Mouse (Mus musculus) adrenal gland, adult 2 months (tissue): ENCODE data around the gene Hist1h4d. TPM values are rescaled to one million over a fixed set of nuclear protein-coding genes. Genes with fewer than 3 reads are reported as not detected.
"Not testable (repeated sequence)": the region's sequence is repeated elsewhere in the genome, so short reads cannot be mapped to it uniquely, and the experiment has no call there.

Source experiments
- DNase-seq: peaks from one replicate; pipeline ENCODE4 v3.0.0; 2021
- polyA plus RNA-seq: library from polyadenylated mRNA; depleted of rRNA; stranded (reverse); fragments of >200 nt; gene quantifications from 2 replicates; pipeline ENCODE4 v1.2.3, GENCODE M21; 2012
- total RNA-seq, 2 experiments: library from RNA; stranded (reverse); gene quantifications; 2 replicates each; pipeline ENCODE4 v1.2.3; 2021

Gene Hist1h4d
- total and polyA plus RNA-seq, 3 experiments: 2.6 to 129 (median 118) TPM

DNA sequence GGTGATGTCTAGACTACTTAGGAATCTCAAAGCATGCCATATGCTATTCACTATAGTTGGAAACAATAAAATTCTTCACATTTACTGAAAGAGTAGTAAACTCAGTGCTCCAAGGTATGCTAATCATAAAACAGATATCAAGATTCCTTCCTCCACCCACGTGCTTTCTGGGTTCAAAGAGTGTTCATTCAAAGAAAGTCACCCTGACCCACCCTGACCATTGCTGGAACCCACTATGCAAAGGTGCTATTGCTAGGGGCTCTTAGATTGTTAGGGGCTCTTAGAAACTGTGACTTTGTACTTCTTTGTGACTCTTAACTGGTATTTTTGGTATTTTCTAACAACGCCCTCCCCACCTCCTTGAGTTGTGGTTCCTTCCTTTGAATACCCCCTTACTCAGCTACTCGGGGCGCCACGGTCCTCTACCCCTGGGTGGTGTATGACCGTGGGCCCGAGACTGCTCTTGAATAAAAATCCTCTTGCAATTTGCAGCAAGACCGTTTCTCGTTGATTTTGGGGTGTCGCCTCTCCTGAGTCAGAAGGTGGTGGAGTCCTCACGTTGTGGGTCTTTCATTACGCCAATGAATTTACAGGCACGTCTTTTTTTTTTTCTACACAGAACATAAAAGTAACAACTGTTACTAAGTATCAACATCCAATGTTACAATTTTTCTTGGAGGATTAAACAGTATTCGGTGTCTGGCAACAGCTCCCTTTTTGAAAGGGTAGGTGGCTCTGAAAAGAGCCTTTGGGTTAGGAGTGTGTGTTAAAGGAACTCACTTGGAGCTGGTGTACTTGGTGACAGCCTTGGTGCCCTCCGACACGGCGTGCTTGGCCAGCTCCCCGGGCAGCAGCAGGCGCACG lies 8.1 kb upstream of the Hist1h4d start:
- not testable (repeated sequence) for DNase-seq

- peak; percentile 87 for DNase-seq
These were observed 7.4 kb upstream of the Hist1h4d start, which contains the start of the genes Hist1h2bf and Hist1h2ad for GRCm38 (mm10) chr13:23573898-23574524. Gene Hist1h2bf (minus strand): TSS chr13:23574196. Gene Hist1h2ad (plus strand): TSS chr13:23574381.

GRCm38 (mm10) chr13:23574546-23575170 lies 6.7 kb upstream of the Hist1h4d start:
- DNase-seq: not testable (repeated sequence)

- peak; percentile 57 for DNase-seq
These were observed 6.0 kb upstream of the Hist1h4d start, which contains the start of gene Hist1h3d for GRCm38 (mm10) chr13:23575271-23575851. Gene Hist1h3d (plus strand): TSS chr13:23575763.

DNA sequence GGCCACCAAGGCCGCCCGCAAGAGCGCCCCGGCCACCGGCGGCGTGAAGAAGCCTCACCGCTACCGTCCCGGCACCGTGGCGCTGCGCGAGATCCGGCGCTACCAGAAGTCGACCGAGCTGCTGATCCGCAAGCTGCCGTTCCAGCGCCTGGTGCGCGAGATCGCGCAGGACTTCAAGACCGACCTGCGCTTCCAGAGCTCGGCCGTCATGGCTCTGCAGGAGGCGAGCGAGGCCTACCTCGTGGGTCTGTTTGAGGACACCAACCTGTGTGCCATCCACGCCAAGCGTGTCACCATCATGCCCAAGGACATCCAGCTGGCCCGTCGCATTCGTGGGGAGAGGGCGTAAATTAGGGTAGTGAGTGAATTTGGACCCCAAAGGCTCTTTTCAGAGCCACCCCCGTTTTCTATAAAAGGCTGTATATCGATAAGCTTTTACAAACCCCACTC lies 5.5 kb upstream of the Hist1h4d start:
- DNase-seq: not testable (repeated sequence)

DNA sequence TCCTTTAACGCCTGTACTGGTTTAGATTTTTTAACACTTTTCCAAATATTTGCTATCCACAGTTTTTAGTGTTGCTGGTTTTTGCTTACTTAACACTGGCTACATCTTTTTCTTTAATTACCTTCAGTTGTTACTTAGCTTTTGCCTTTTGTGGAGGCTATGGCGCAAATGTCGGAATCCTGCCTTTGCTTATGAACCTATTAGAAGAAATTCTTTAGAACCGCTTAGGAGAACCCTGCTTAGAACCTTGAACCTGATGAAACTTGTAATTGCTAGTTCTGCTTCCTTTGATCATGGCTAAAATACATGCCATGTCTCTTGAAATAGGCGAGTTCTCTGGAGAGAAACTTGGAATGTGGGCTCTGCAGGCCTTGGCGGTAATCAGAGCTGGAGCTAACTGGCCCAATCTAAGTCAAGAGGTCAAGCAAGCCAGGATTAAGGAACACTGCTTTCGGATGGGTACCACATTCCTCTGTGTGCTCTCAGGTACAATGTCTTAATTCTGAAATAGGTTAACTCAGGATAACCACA lies 5.0 kb upstream of the Hist1h4d start:
- no peak for DNase-seq

GRCm38 (mm10) chr13:23576906-23577639 lies 4.3 kb upstream of the Hist1h4d start:
- no peak for DNase-seq

DNA sequence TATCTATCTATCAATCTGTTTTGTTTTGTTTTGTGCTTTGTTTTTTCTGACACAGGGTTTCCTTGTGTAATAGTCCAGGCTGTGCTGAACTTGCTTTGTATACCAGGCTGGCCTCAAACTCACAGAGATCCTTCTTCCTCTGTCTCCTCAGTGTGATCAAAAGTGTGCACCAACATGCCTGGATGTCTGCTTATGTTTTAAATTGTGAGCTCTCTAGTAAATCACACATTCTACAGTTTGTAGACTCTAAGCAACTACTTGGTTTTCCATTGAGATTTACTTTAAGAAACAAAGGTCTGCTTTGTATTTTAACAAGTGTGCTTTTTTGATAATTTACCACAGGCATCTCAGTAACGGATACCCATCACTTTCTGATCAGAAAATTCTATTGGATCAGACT lies 3.6 kb upstream of the Hist1h4d start:
- DNase-seq: no peak

DNA sequence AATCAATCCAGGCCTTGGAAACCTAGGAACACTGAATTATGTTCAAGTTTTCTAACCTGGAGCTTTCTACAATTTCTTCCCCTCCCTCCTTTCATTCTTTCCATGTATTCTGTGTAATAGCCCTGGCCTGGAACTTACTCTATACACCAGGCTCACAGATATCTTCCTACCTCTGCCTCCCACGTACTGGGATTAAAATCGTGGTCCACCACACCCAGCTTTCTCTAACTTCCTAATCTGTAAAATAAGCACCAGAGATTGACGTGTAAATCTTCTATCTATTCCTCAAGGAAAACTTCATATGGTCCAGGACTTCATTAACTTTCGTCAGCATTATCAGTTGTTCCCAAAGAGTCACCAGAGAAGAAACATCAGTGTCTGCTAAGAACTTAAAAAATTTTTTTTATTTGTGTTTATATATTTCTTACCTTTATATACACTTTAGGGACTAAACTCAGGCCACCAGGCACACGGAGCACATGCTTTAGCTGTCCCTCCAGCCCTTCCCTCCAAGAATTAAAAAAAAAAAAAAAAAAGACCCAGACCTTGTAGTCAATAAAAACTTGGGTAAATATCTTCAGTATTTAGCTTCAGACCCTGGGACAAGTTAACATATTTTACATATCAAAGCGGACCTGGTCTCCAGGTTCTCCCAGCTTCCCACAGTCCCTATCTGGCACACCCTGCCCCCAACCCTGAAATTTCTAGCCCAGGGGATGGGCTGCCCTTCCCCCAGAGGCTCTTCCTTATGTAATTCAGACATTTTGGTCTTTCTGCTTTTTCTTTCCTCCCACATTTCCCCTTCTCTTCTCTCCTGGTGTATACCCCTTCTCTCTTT lies 1.0 kb downstream of the Hist1h4d start:
- no peak for DNase-seq

- DNase-seq: no peak
These were observed 2.1 kb downstream of the Hist1h4d start for GRCm38 (mm10) chr13:23583387-23584068.

GRCm38 (mm10) chr13:23584331-23584730 lies 2.9 kb downstream of the Hist1h4d start:
- DNase-seq: no peak

- DNase-seq: peak; percentile 79
These were observed 3.6 kb downstream of the Hist1h4d start for GRCm38 (mm10) chr13:23585029-23585441.

DNA sequence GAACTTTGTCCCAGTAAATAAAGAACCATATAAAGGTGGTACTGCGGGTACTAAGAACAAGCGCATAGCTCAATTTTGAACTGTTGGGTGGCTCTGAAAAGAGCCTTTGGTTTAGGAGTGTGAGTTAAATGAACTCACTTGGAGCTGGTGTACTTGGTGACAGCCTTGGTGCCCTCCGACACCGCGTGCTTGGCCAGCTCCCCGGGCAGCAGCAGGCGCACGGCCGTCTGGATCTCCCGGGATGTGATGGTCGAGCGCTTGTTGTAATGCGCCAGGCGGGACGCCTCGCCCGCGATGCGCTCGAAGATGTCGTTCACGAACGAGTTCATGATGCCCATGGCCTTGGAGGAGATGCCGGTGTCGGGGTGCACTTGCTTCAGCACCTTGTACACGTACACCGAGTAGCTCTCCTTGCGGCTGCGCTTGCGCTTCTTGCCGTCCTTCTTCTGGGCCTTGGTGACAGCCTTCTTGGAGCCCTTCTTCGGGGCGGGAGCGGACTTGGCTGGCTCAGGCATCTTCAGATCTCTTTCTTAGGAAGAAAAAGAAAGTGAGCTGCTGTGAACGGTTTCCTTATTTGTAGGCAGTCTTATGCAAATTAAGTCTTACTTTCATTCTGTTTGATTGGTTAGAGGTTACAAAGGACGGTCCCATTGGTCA lies 4.2 kb downstream of the Hist1h4d start:
- peak; percentile 84 for DNase-seq

DNA sequence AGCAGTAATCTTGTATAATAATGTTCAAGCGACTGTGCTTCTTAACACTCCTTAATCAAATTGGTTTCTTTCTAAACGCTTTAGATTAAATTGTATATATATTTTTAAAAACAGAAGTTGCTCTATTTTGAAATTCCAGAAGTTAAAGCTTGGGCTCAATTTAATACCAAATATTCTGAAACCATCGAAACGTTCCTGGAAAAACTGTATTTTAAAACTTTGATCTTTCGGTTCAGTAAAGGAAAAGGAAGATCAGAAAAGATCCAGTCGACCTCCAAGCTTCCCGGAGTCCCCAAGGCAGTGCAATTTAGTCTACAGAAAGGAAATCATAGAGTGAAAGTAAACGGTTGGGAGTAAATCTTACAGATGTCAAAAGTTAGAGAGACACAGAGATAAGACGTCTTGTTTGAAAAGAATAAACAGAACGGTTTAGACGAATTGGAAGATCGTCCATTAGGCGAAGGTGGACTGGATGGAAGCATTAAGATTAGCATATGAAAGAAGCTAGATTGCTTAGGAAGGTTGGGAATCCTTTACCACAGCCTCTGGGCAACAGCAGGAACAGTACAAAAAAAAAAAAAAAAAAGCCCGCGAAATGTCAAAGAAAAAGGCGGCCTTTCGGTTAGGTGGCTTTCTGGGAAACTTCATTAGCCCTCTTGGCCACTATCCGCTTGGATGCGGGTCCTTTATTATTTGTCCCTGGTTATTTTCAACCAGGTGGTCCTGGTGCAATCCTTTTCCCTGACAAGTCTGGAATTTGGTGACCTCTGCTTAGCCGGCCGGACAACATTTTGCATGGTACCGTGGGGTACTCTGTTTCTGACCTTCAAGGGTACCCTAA lies 4.9 kb downstream of the Hist1h4d start:
- DNase-seq: no peak

DNA sequence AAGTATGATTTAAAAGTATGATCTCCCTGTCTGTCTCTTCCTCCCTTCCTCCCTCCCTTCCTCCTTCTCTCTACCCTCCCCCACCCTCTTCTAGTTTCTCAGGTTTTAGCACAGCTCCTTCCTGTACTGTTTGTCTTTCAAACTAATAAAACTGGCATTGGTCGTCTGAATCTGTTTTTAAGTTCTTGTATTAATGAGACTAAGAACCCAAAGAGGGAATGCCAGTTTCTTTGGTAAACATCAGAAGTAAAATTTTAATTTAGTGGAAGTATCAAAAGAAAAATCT lies 5.5 kb downstream of the Hist1h4d start:
- DNase-seq: no peak

GRCm38 (mm10) chr13:23591206-23591605 lies 9.8 kb downstream of the Hist1h4d start:
- DNase-seq: no peak

DNA sequence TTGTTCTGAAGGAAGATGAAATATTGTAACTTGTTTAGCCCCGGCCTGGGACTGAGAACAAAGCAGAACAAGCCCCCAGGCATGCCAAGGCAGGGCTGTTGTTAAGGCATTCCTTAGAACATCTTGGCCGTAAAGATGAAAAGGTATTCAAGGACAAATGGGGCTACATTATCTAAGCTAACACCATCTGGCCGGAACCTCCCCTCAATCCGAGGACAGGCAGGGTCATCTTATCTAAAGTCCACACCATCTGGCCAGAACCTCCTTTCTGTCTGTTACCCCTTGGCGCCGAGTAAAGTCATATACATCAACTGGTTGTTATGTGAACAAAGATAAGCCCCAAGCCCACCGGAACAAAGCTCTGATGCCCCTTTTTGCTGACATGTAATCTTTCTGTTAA lies 10.5 kb downstream of the Hist1h4d start:
- not testable (repeated sequence) for DNase-seq

GRCm38 (mm10) chr13:23592614-23593013 lies 11.2 kb downstream of the Hist1h4d start:
- DNase-seq: no peak
